Mouse (Mus musculus): ENCODE data around the gene Hcfc1r1. TPM values are rescaled to one million over a fixed set of nuclear protein-coding genes. Genes with fewer than 3 reads are reported as not detected.
A peak's percentile ranks its signal among the peaks of the same experiment; 100 is the strongest.

Hcfc1r1 gene
- polyA plus RNA-seq, 1 experiment from 2014 or later, result 107 TPM

GRCm38 (mm10) chr17:23677236-23677679, 3.9 kb downstream of the Hcfc1r1 start, which contains the start of gene Tnfrsf12a:
Gene Tnfrsf12a, minus strand, starts transcription at chr17:23677468.
- H3K27me3 ChIP-seq (replicated peaks; ENCODE audit: insufficient read depth, low read length), result peaks cover 6% of the 10 kb centered on the region; the same call in 1 of the 2 replicates
- peak within 1 kb of the TSS; percentile 61 for H3K9ac ChIP-seq (replicated peaks; ENCODE audit: low read depth)
- peaks cover 20% of the 10 kb centered on the region; the same call in 1 of the 2 replicates for H3K4me1 ChIP-seq (ENCODE audit: insufficient read depth, low read depth, low read length)
- ATAC-seq (peak; percentile 54), DNase-seq (ENCODE audit: low spot score) (peak; percentile 90)
- WGBS, result under 1% methylated on average over 34 of the region's 34 CpGs
- peak within 1 kb of the TSS; percentile 65 for H3K4me2 ChIP-seq (replicated peaks; ENCODE audit: low read depth, low read length)
- TF ChIP-seq EP300 (IDR thresholded peaks at IDR 0.05) (no peak), CTCF (IDR thresholded peaks at IDR 0.05) (no peak)
- no peaks in the 10 kb centered on the region for H3K36me3 ChIP-seq (ENCODE audit: insufficient read depth, low read length)
- peak within 1 kb of the TSS; percentile 79 for H3K27ac ChIP-seq (ENCODE audit: low read length)
- no peaks in the 10 kb centered on the region for H3K9me3 ChIP-seq (ENCODE audit: low read length)
- H3K4me3 ChIP-seq (ENCODE audit: low read depth, low read length), result peak within 1 kb of the TSS; percentile 65

GRCm38 (mm10) chr17:23679127-23679835, 5.9 kb downstream of the Hcfc1r1 start, which contains the start of gene Cldn6:
Gene Cldn6, plus strand, starts transcription at chr17:23679249.
- TF ChIP-seq CTCF (IDR thresholded peaks at IDR 0.05) (no peak), EP300 (IDR thresholded peaks at IDR 0.05) (no peak)
- Histone ChIP-seq H3K4me1 (ENCODE audit: insufficient read depth, low read depth, low read length) (peaks cover 16% of the 10 kb centered on the region; the same call in 1 of the 2 replicates), H3K4me3 (ENCODE audit: low read depth, low read length) (peak within 1 kb of the TSS; percentile 25), H3K27ac (ENCODE audit: low read length) (no peak within 1 kb of the TSS), H3K4me2 (replicated peaks; ENCODE audit: low read depth, low read length) (peak within 1 kb of the TSS; percentile 54), H3K27me3 (replicated peaks; ENCODE audit: insufficient read depth, low read length) (peaks cover 14% of the 10 kb centered on the region; the same call in 1 of the 2 replicates), H3K36me3 (ENCODE audit: insufficient read depth, low read length) (no peaks in the 10 kb centered on the region), H3K9me3 (ENCODE audit: low read length) (no peaks in the 10 kb centered on the region), H3K9ac (replicated peaks; ENCODE audit: low read depth) (no peak within 1 kb of the TSS)
- 6% methylated on average over 34 of the region's 38 CpGs for WGBS
- DNase-seq (ENCODE audit: low spot score) (no peak), ATAC-seq (no peak)

GRCm38 (mm10) chr17:23680336-23680735, 6.9 kb downstream of the Hcfc1r1 start:
- TF ChIP-seq EP300 (IDR thresholded peaks at IDR 0.05), result no peak
- TF ChIP-seq CTCF (IDR thresholded peaks at IDR 0.05), result no peak
- no peak for ATAC-seq
- DNase-seq (ENCODE audit: low spot score), result no peak
- H3K4me2 ChIP-seq (replicated peaks; ENCODE audit: low read depth, low read length), result no peak overlapping the region
- no peak overlapping the region for H3K4me3 ChIP-seq (ENCODE audit: low read depth, low read length)
- 41% methylated on average over 9 of the region's 9 CpGs for WGBS
- H3K27me3 ChIP-seq (replicated peaks; ENCODE audit: insufficient read depth, low read length), result peaks cover 14% of the 10 kb centered on the region; the same call in 1 of the 2 replicates
- H3K4me1 ChIP-seq (ENCODE audit: insufficient read depth, low read depth, low read length), result peaks cover 7% of the 10 kb centered on the region; the same call in 1 of the 2 replicates
- no peak overlapping the region for H3K9ac ChIP-seq (replicated peaks; ENCODE audit: low read depth)
- no peak overlapping the region for H3K27ac ChIP-seq (ENCODE audit: low read length)
- H3K36me3 ChIP-seq (ENCODE audit: insufficient read depth, low read length), result no peaks in the 10 kb centered on the region
- H3K9me3 ChIP-seq (ENCODE audit: low read length), result no peaks in the 10 kb centered on the region

- Histone ChIP-seq H3K36me3 (ENCODE audit: insufficient read depth, low read length) (no peaks in the 10 kb centered on the region), H3K4me1 (ENCODE audit: insufficient read depth, low read depth, low read length) (peaks cover 6% of the 10 kb centered on the region; the same call in 1 of the 2 replicates), H3K27me3 (replicated peaks; ENCODE audit: insufficient read depth, low read length) (peaks cover 14% of the 10 kb centered on the region; the same call in 1 of the 2 replicates), H3K9me3 (ENCODE audit: low read length) (no peaks in the 10 kb centered on the region), H3K4me3 (ENCODE audit: low read depth, low read length) (no peak overlapping the region), H3K4me2 (replicated peaks; ENCODE audit: low read depth, low read length) (no peak overlapping the region), H3K9ac (replicated peaks; ENCODE audit: low read depth) (no peak overlapping the region), H3K27ac (ENCODE audit: low read length) (no peak overlapping the region)
- TF ChIP-seq CTCF (IDR thresholded peaks at IDR 0.05) (no peak), EP300 (IDR thresholded peaks at IDR 0.05) (no peak)
- ATAC-seq (peak; percentile 40), DNase-seq (ENCODE audit: low spot score) (peak; percentile 70)
- WGBS, result 46% methylated on average over 10 of the region's 10 CpGs
These were observed 7.7 kb downstream of the Hcfc1r1 start for GRCm38 (mm10) chr17:23681086-23681485.

GRCm38 (mm10) chr17:23682092-23682491, 8.7 kb downstream of the Hcfc1r1 start:
- H3K9me3 ChIP-seq (ENCODE audit: low read length), result no peaks in the 10 kb centered on the region
- no peak overlapping the region for H3K9ac ChIP-seq (replicated peaks; ENCODE audit: low read depth)
- H3K4me2 ChIP-seq (replicated peaks; ENCODE audit: low read depth, low read length), result no peak overlapping the region
- H3K4me1 ChIP-seq (ENCODE audit: insufficient read depth, low read depth, low read length), result peaks cover 6% of the 10 kb centered on the region; the same call in 1 of the 2 replicates
- TF ChIP-seq EP300 (IDR thresholded peaks at IDR 0.05) (no peak), CTCF (IDR thresholded peaks at IDR 0.05) (no peak)
- H3K27ac ChIP-seq (ENCODE audit: low read length), result no peak overlapping the region
- no peak overlapping the region for H3K4me3 ChIP-seq (ENCODE audit: low read depth, low read length)
- WGBS, result 31% methylated on average over 4 of the region's 4 CpGs
- no peaks in the 10 kb centered on the region for H3K36me3 ChIP-seq (ENCODE audit: insufficient read depth, low read length)
- DNase-seq (ENCODE audit: low spot score) (no peak), ATAC-seq (no peak)
- H3K27me3 ChIP-seq (replicated peaks; ENCODE audit: insufficient read depth, low read length), result peaks cover 14% of the 10 kb centered on the region; the same call in 1 of the 2 replicates

GRCm38 (mm10) chr17:23682530-23682929, 9.1 kb downstream of the Hcfc1r1 start:
- TF ChIP-seq EP300 (IDR thresholded peaks at IDR 0.05) (no peak), CTCF (IDR thresholded peaks at IDR 0.05) (no peak)
- DNase-seq (ENCODE audit: low spot score) (no peak), ATAC-seq (no peak)
- peaks cover 14% of the 10 kb centered on the region; the same call in 1 of the 2 replicates for H3K27me3 ChIP-seq (replicated peaks; ENCODE audit: insufficient read depth, low read length)
- H3K4me3 ChIP-seq (ENCODE audit: low read depth, low read length), result no peak overlapping the region
- H3K4me2 ChIP-seq (replicated peaks; ENCODE audit: low read depth, low read length), result no peak overlapping the region
- H3K9ac ChIP-seq (replicated peaks; ENCODE audit: low read depth), result no peak overlapping the region
- H3K27ac ChIP-seq (ENCODE audit: low read length), result no peak overlapping the region
- H3K36me3 ChIP-seq (ENCODE audit: insufficient read depth, low read length), result no peaks in the 10 kb centered on the region
- H3K9me3 ChIP-seq (ENCODE audit: low read length), result no peaks in the 10 kb centered on the region
- WGBS, result 65% methylated on average over 3 of the region's 3 CpGs
- peaks cover 3% of the 10 kb centered on the region; the same call in 1 of the 2 replicates for H3K4me1 ChIP-seq (ENCODE audit: insufficient read depth, low read depth, low read length)

All from lung, postnatal 0 days (tissue).